Mouse (Mus musculus) adrenal gland, adult 2 months (tissue): ENCODE data around the gene Gm30083. TPM values are rescaled to one million over a fixed set of nuclear protein-coding genes. Genes with fewer than 3 reads are reported as not detected.

ENCODE experiments used
- DNase-seq: peaks from one replicate; pipeline ENCODE4 v3.0.0; 2021
- polyA plus RNA-seq: library from polyadenylated mRNA; depleted of rRNA; stranded (reverse); fragments of >200 nt; gene quantifications from 2 replicates; pipeline ENCODE4 v1.2.3, GENCODE M21; 2012; rRNA removed
- total RNA-seq, 2 experiments: library from RNA; stranded (reverse); gene quantifications; 2 replicates each; pipeline ENCODE4 v1.2.3; 2021

The Gm30083 gene
- total and polyA plus RNA-seq, 3 experiments, result not detected

DNA sequence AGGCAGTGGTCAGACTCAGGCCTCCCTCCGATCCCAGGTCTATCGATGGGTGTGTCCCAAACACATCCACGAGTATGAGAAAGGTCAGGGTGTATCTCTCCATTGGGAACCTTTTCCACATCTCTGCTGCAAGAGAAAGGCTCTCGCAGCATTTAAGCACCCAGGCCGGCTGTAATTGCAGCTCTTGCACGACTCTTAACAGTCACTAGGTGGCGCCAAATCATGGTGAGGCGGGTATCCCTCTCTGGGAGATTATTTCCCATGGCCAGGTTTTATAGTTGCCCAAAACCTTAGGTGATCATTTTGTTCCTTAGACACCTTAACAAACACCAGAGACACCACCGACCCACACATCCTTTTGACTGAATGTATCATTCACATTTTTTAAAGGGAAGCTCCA lies 55.6 kb downstream of the Gm30083 start:
- DNase-seq, result peak; percentile 46

GRCm38 (mm10) chr14:33958841-33959240 lies 56.1 kb downstream of the Gm30083 start:
- DNase-seq, result no peak

DNA sequence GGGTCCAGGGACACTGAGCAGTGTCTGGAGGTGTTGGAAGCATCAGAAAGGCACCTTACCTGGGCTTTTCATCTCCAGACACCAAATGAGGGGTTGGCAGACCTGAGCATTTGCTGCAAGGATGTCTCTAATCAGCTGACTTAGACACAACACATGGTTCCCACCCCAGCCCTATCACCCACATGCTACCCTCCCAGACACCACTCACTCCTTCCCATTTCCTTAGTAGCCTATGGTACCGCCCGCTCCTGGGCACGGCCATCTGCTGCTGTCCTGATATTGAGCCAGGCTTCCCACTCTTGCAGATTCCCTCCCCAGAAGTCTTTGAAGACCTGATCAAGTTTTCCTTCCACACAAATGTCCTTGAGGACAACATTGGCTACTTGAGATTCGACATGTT lies 56.8 kb downstream of the Gm30083 start:
- DNase-seq, result no peak

DNA sequence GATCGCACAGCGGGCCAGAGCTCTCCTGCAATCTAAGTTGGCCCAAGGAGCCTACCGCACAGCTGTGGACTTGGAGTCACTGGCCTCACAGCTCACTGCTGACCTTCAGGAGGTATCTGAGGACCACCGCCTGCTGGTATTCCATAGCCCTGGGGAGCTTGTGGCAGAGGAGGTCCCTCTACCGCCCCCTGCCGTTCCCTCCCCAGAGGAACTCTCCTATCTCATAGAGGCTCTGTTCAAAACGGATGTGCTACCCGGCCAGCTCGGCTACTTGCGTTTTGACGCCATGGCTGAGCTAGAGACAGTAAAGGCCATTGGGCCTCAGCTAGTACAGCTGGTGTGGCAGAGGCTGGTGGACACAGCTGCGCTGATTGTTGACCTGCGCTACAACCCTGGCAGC lies 58.9 kb downstream of the Gm30083 start:
- no peak for DNase-seq

GRCm38 (mm10) chr14:33953761-33954160 lies 61.2 kb downstream of the Gm30083 start, which contains the start of gene Rbp3:
TSS of gene Rbp3 (plus strand) at chr14:33954003.
- DNase-seq, result no peak

DNA sequence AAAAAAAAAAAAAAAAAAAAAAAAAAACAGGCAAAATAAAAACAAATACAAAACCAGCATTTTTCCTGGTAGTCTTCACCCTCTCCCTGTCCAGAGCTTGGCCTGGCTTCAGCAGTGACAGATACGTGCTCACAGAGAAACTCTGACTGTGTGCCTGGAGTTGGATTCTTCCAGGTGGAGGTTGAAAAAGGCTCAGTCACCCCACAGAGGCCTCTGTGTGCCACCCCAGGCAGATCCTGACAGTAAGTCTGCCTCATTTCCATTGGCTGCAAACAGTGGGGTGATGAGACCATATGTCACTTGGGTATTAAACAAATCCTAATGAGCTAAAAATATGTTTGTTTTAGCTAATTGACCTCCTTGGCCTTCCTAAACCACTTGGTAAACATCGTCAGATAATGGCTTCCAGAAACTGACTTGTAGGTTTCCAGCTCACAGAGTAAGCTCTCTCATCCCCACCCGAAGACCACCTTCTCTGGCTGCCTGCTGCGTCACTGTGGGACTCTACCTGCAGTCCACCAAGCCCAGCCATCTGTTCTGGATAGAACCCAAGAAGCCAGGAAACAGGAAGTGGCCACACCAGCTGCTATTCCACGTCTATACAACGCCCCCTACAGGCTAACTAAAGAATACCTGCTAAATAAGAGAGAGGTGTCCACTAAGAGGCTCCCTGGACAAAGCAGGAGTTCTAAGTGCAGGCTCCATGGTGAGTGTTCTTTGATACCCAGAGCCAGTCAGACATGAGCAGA lies 62.6 kb downstream of the Gm30083 start:
- DNase-seq, result no peak

GRCm38 (mm10) chr14:33946125-33946524 lies 68.9 kb downstream of the Gm30083 start:
- DNase-seq, result no peak

GRCm38 (mm10) chr14:33942222-33942621 lies 72.8 kb downstream of the Gm30083 start:
- DNase-seq, result peak; percentile 85

- no peak for DNase-seq
These were observed 74.2 kb downstream of the Gm30083 start, which contains the start of gene Gdf2 for GRCm38 (mm10) chr14:33940739-33941138. TSS of gene Gdf2 (plus strand) at chr14:33941039.

DNA sequence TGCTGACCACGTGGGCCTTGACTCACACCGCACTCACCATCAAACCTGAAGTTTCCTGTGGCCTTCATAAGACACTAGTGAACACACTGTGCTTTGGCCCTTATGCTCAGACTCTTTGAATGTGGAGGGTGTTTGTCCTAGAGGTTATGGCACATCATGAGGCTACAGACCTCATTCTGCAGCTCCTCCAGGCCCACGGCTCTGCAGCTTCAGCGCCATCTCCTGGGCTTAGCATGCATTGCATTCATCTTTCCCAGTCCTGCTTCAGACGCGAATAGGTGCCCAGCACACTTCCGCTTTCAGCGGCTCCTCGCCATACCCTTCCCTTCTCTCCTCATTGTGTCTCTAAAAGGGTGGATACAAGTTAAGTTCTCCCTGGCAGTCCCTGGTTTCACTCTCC lies 75.9 kb downstream of the Gm30083 start:
- DNase-seq, result peak; percentile 63

Other genes with a start within 250 kb of the Gm30083 start
- 10 to 100 TPM; 11.2 to 24.6 TPM for gene Gdf10, start 91.6 kb downstream of the Gm30083 start, total RNA-seq
- 50.5 and 52.1 TPM in 2 replicates for gene Gdf10, start 91.6 kb downstream of the Gm30083 start, polyA plus RNA-seq
- not detected for gene Gdf2, start 74.1 kb downstream of the Gm30083 start, total RNA-seq
- 0.03 TPM in 1 of 2 replicates, not detected in the other for gene Gdf2, start 74.1 kb downstream of the Gm30083 start, polyA plus RNA-seq
- not detected for gene Rbp3, start 61.2 kb downstream of the Gm30083 start, total RNA-seq
- gene Rbp3, start 61.2 kb downstream of the Gm30083 start, polyA plus RNA-seq, result not detected in 2 replicates
- gene Zfp488, start 36.4 kb downstream of the Gm30083 start, total RNA-seq, result under 1 TPM in 1 of 2 experiments, not detected in 1; 0.07 TPM
- gene Zfp488, start 36.4 kb downstream of the Gm30083 start, polyA plus RNA-seq, result 0.02 TPM in 1 of 2 replicates, not detected in the other
- under 1 TPM; 0.14 to 0.24 TPM for gene Gm5460, start 1.6 kb upstream of the Gm30083 start, total RNA-seq
- 0.36 and 0.47 TPM in 2 replicates for gene Gm5460, start 1.6 kb upstream of the Gm30083 start, polyA plus RNA-seq
- gene Antxrl, start 37.5 kb upstream of the Gm30083 start, total RNA-seq, result not detected
- not detected in 2 replicates for gene Antxrl, start 37.5 kb upstream of the Gm30083 start, polyA plus RNA-seq
- 1 to 10 TPM; 3.6 to 5.9 TPM for gene Anxa8, start 70.8 kb upstream of the Gm30083 start, total RNA-seq
- gene Anxa8, start 70.8 kb upstream of the Gm30083 start, polyA plus RNA-seq, result 0.74 and 1.2 TPM in 2 replicates
- not detected for gene A630023A22Rik, start 87.6 kb upstream of the Gm30083 start, total RNA-seq
- not detected in 2 replicates for gene A630023A22Rik, start 87.6 kb upstream of the Gm30083 start, polyA plus RNA-seq
- under 1 TPM; 0.09 to 0.10 TPM for gene Npy4r, start 137.3 kb upstream of the Gm30083 start, total RNA-seq
- 0.02 and 0.15 TPM in 2 replicates for gene Npy4r, start 137.3 kb upstream of the Gm30083 start, polyA plus RNA-seq
- gene Gprin2, start 186.5 kb upstream of the Gm30083 start, total RNA-seq, result 1 to 10 TPM; 1.4 to 2.8 TPM
- 0.85 and 1.3 TPM in 2 replicates for gene Gprin2, start 186.5 kb upstream of the Gm30083 start, polyA plus RNA-seq
- gene Syt15, start 204.4 kb upstream of the Gm30083 start, total RNA-seq, result under 1 TPM; 0.17 to 0.24 TPM
- 0.52 and 0.85 TPM in 2 replicates for gene Syt15, start 204.4 kb upstream of the Gm30083 start, polyA plus RNA-seq